In genomic region chr2:24296837-24297236, GRCm38 (mm10) we compare ENCODE assay signal across 8 mouse cellular contexts. TPM values are rescaled to one million over a fixed set of nuclear protein-coding genes. Genes with fewer than 3 reads are reported as not detected.
DNase-seq lines count a peak whose midpoint lies in the region; ATAC-seq and TF ChIP-seq lines count a peak whose summit lies in the region.
"Had no signal": no experiment of that assay in that cellular context is flagged by ENCODE, and none has a peak within 500 bp of the region (broad histone marks: within the 10 kb centered on the region; RNA-seq: fewer than 3 reads in every experiment).

No protein-coding gene starts in this region.

- ATAC-seq in kidney, postnatal 0 days (replicated peaks; ENCODE audit: low FRiP score, low read depth) = no peak
- ATAC-seq in Patski = peak; percentile 55
- ATAC-seq in lung, embryonic 14.5 days (ENCODE audit: insufficient read depth) = no peak

- 0% methylated on average over 3 of the region's 3 CpGs for WGBS in kidney, postnatal 0 days
- 8% methylated on average over 3 of the region's 3 CpGs for WGBS in lung, embryonic 14.5 days

- no peak overlapping the region for H3K4me2 ChIP-seq in kidney, postnatal 0 days (ENCODE audit: low read length)
- no peak overlapping the region for H3K4me2 ChIP-seq in lung, embryonic 14.5 days
- H3K4me2 ChIP-seq: neural tube, embryonic 12.5 days had no signal

- no peak overlapping the region for H3K27ac ChIP-seq in kidney, postnatal 0 days
- no peak overlapping the region for H3K27ac ChIP-seq in lung, embryonic 14.5 days (ENCODE audit: low read depth)
- H3K27ac ChIP-seq: neural tube, embryonic 12.5 days had no signal

- CTCF ChIA-PET in Patski (lab: Charles Lee) = interaction anchor here (0.7 to 4.4 kb wide), 27 partner anchors 9 to 276 kb away, joined by 3 to 89 read pairs (median 4); partner anchors contain the start of genes Il1rn and Psd4

- peak; percentile 77 for DNase-seq in kidney, postnatal 0 days (ENCODE audit: low spot score)
- no peak for DNase-seq in kidney, adult 18-20 months
- no peak for DNase-seq in Patski (ENCODE audit: low read depth, low spot score)
- DNase-seq in cerebellum, adult 9-11 months = peak; percentile 8
- peak; percentile 74 for DNase-seq in hindlimb bud, embryonic 11.5 days (ENCODE audit: extremely low spot score, low read depth, low spot score)
- peak; percentile 89 for DNase-seq in lung, embryonic 14.5 days
- DNase-seq in right cerebral cortex, postnatal 10 days (ENCODE audit: low spot score in 2 of 2) = peak; percentile 28 to 62

- no peak overlapping the region for H3K9ac ChIP-seq in kidney, postnatal 0 days (ENCODE audit: low read depth, low read length)
- no peak overlapping the region for H3K9ac ChIP-seq in lung, embryonic 14.5 days
- H3K9ac ChIP-seq: neural tube, embryonic 12.5 days had no signal

- no peaks in the 10 kb centered on the region for H3K36me3 ChIP-seq in kidney, postnatal 0 days (ENCODE audit: insufficient read depth, low read length)
- H3K36me3 ChIP-seq in lung, embryonic 14.5 days (ENCODE audit: insufficient read depth) = no peaks in the 10 kb centered on the region
- H3K36me3 ChIP-seq: neural tube, embryonic 12.5 days had no signal

- no peak overlapping the region for H3K4me3 ChIP-seq in kidney, postnatal 0 days (replicated peaks; ENCODE audit: low read depth, low read length)
- no peak overlapping the region for H3K4me3 ChIP-seq in lung, embryonic 14.5 days (ENCODE audit: low read depth, low read length)
- H3K4me3 ChIP-seq: neural tube, embryonic 12.5 days had no signal

- POLR2A ChIA-PET in Patski (lab: Charles Lee) = interaction anchor here (0.9 to 1.0 kb wide), 2 partner anchors 11 to 108 kb away, joined by 3 read pairs; no protein-coding TSS in a partner anchor

- H3K27me3 ChIP-seq in kidney, postnatal 0 days (ENCODE audit: insufficient read depth, low read length) = no peaks in the 10 kb centered on the region
- H3K27me3 ChIP-seq in Patski = no peaks in the 10 kb centered on the region
- no peaks in the 10 kb centered on the region for H3K27me3 ChIP-seq in lung, embryonic 14.5 days (ENCODE audit: insufficient read depth, low read length)
- H3K27me3 ChIP-seq: neural tube, embryonic 12.5 days had no signal

- H3K4me1 ChIP-seq in kidney, postnatal 0 days (replicated peaks; ENCODE audit: insufficient read depth, low read length) = no peaks in the 10 kb centered on the region
- no peaks in the 10 kb centered on the region for H3K4me1 ChIP-seq in lung, embryonic 14.5 days (ENCODE audit: insufficient read depth)
- H3K4me1 ChIP-seq: neural tube, embryonic 12.5 days had no signal

- no peaks in the 10 kb centered on the region for H3K9me3 ChIP-seq in kidney, postnatal 0 days (replicated peaks; ENCODE audit: low read length)
- H3K9me3 ChIP-seq in lung, embryonic 14.5 days (ENCODE audit: low read depth, low read length) = no peaks in the 10 kb centered on the region
- H3K9me3 ChIP-seq: neural tube, embryonic 12.5 days had no signal

- peak; percentile 92 for TF ChIP-seq CTCF in kidney, postnatal 0 days (IDR thresholded peaks at IDR 0.05; ENCODE audit: low read depth)
- TF ChIP-seq CTCF in Patski (IDR thresholded peaks at IDR 0.05) = peak; percentile 81
- TF ChIP-seq CTCF in lung, embryonic 14.5 days (IDR thresholded peaks at IDR 0.05; ENCODE audit: low read depth) = peak; percentile 81

- in situ Hi-C loops in Patski (cut with MboI; ENCODE audit: low pct_unique_long_range_greater_than_20kb) = loop anchor here (5.0 to 10.0 kb wide), 2 partner anchors 110 to 458 kb away; no protein-coding TSS in a partner anchor

RNA-seq across cellular contexts. Expression of gene Il1f10, which starts 5.8 kb away (rescaled TPM):
- not detected in 2 replicates for polyA plus RNA-seq in kidney, postnatal 0 days (2015; fragmentation: Nextera tagmentation; extraction: Ambion mirVana)
- polyA plus RNA-seq in Patski (2021) = not detected
- not detected in 2 replicates for polyA plus RNA-seq in lung, embryonic 14.5 days (2014; fragmentation: Nextera tagmentation; extraction: Ambion mirVana)
- polyA plus RNA-seq: neural tube, embryonic 12.5 days had no signal

RNA-seq across cellular contexts. Expression of gene Il1f5, which starts 20.1 kb away (rescaled TPM):
- 0.45 TPM in 2 replicates for polyA plus RNA-seq in kidney, postnatal 0 days (2015; fragmentation: Nextera tagmentation; extraction: Ambion mirVana)
- not detected for polyA plus RNA-seq in Patski (2021)
- not detected in 2 replicates for polyA plus RNA-seq in lung, embryonic 14.5 days (2014; fragmentation: Nextera tagmentation; extraction: Ambion mirVana)
- polyA plus RNA-seq: neural tube, embryonic 12.5 days had no signal

RNA-seq across cellular contexts. Expression of gene Il1rn, which starts 39.8 kb away (rescaled TPM):
- 0.92 TPM in 2 replicates for polyA plus RNA-seq in kidney, postnatal 0 days (2015; fragmentation: Nextera tagmentation; extraction: Ambion mirVana)
- 8.6 TPM for polyA plus RNA-seq in Patski (2021)
- polyA plus RNA-seq in lung, embryonic 14.5 days (2014; fragmentation: Nextera tagmentation; extraction: Ambion mirVana) = 0.09 and 0.35 TPM in 2 replicates

Comparison
In these comparisons a context has a peak if more than half of its experiments do, and no peak if none do; other contexts are left out.
1. DNase-seq: peak in kidney, postnatal 0 days (single experiment), cerebellum, adult 9-11 months (single experiment), hindlimb bud, embryonic 11.5 days (single experiment), lung, embryonic 14.5 days (single experiment) and right cerebral cortex, postnatal 10 days (2 of 2); none in kidney, adult 18-20 months (single experiment) and Patski (single experiment).
2. Peak in every context shown above with its lines, with median percentiles within 50 percentile points of each other: CTCF ChIP-seq.